Mouse (Mus musculus) left cerebral cortex, postnatal 36 days (tissue): Measurements from ENCODE around the gene Catsper1. TPM values are rescaled to one million over a fixed set of nuclear protein-coding genes. Genes with fewer than 3 reads are reported as not detected.
"Not testable (repeated sequence)": the region's sequence is repeated elsewhere in the genome, so short reads cannot be mapped to it uniquely, and the experiment has no call there.

Experiments used
- DNase-seq, 2 experiments: peaks; one replicate each; pipeline ENCODE4 v3.0.0; 2021 to 2022; ENCODE audit warnings: low spot score in 2 of 2, mixed read lengths in 1 of 2
- intact Hi-C: fragments of 180-260 bp; cut with DNase I; formaldehyde crosslinking; loops from one replicate; pipeline ENCODE4 v1.15.1; 2025
- total RNA-seq, 2 experiments: library from RNA; stranded (reverse); gene quantifications; 2 replicates each; pipeline ENCODE4 v1.2.3; 2021

Gene Catsper1
- total RNA-seq, 2 experiments from 2014 or later, result not detected

- DNase-seq, result peak; percentile 40 to 49
- intact Hi-C loops, result no loop called here
These were observed 13.3 kb downstream of the Catsper1 start for GRCm38 (mm10) chr19:5348526-5349501.

GRCm38 (mm10) chr19:5349502-5349873 is 13.9 kb downstream of the Catsper1 start, which contains the start of gene Cst6:
Gene Cst6, minus strand, starts transcription at chr19:5349574.
- DNase-seq, intact Hi-C loops: not testable (repeated sequence)

DNA sequence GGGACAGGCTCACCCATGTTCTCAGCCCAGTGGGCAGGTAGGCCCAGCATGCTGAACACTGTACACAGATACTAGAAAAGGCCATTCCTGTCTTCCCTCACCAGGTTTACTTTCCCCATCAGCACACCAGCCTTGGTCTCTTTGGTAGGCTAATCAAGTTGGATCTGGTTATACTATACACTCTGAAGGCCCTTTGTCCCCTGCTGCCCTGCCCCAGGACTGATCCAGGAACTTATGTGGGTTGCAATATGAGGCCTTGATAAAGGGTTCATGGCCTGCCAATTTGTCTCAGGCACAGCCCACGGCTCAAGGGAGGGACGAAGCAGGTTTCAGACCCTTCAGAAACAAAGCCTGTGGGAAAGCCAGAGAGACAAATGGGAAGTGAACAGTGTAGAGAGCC is 18.1 kb downstream of the Catsper1 start:
- no peak for DNase-seq
- intact Hi-C loops, result no loop called here

DNA sequence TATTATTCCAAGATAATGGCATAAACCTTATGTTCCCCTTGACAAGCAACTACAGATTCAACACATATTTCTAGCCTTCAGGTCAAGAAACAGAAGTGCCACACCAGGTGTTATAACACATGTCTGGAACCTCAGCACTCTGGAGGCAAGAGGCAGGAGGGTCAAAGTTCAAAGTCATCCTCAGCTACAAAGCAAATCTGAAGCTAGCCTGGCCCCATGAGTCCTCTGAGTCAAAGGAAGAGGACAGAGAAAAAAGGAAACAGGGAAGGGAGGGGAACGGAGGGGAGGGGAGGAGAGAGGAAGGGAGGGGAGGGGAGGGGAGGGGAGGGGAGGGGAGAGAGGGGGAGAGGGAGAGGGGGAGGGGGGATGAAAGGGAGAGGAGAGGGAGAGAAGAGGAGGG is 20.5 kb downstream of the Catsper1 start:
- intact Hi-C loops, result no loop called here
- no peak for DNase-seq

GRCm38 (mm10) chr19:5362186-5362585 is 26.6 kb downstream of the Catsper1 start:
- intact Hi-C loops, result no loop called here
- DNase-seq, result no peak

- intact Hi-C loops, result no loop called here
- no peak for DNase-seq
These were observed 28.6 kb downstream of the Catsper1 start for GRCm38 (mm10) chr19:5364124-5364523.

DNA sequence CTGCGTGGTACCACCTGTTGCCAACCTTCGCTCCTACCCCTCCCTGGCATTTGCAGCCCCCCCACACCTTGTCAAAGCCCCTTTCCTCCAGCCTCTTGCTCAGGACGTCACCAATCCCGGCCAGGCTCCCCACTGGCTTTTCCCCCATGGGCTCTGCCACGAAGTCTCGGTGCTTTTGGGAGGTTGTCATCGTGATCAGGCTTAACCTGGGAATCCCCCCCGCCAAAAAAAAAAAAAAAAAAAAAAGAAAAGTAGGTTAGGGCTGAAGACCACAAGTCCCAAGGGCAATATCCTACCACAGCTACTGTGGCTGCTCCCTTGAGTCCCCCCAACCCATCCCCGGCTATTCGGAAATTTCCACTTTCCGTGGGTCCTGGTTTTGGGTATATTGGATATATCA is 30.2 kb downstream of the Catsper1 start:
- no peak for DNase-seq
- intact Hi-C loops, result loop anchor here (1.0 to 5.0 kb wide), 2 partner anchors 23 to 68 kb away; partner anchors contain the start of genes Gal3st3, Sart1 and Sf3b2

DNA sequence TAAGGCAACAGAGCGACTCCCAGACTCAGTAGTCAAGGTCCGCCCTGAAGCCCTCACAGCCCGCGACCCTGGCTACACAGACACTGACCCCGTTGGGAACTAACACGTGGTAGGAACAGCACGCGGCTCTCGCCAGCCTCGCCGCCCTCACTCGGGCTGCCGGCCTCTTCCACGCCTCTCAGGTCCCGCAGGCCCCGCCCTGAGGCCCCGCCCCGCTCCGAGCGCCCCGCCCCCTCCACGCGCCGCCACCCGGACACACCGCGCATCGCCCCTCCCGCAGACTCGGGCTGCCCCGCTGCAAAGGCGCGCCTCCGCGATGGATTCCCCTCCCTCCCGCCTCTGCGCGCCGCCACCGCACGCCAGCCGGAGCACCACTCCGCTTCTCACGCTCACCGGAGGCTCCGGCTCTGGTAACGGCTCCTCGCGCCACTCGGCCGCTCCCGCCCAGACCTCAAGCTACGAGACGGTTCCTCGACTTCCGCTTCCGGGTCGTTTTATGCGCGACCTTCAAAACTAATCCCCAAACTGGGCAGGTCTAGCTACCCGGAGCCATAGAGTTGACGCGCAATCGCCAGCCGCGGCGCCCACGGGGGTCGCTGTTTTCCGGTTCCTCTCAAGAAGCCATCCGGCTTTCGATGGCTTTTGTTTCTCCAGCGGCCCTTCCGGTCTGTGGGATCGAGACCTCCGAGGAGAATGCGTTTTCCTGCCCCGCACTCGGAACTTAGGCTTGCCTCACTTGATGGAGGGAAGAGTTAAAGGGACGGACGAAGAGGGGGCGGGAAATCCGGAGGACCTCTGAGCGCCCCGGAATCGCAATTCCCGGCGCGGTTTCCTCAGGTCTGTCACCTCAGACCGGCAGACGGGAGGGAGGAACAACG is 30.9 kb downstream of the Catsper1 start, which contains the start of gene Eif1ad:
Gene Eif1ad (plus strand): TSS at position 567 of the 878 bp plus-strand sequence.
- intact Hi-C loops, result loop anchor here (1.0 to 5.0 kb wide), 2 partner anchors 22 to 69 kb away; partner anchors contain the start of genes Gal3st3, Sart1 and Sf3b2
- peak; percentile 97 for DNase-seq

DNA sequence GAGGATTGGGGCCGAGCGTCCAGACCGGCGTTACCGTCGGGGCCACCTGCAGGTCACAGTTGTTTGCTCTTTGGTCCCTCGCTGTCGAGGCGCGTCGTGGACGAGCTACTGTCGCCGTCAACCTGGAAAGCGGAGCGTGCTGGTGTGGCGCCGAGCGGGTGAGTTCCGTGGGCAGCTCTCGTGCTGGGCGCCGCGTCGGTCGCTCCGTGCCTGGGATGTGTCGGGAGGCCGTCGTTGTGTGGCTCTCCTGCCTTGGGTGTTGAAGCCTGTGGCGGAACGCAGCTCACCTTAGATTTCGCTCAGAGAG is 31.5 kb downstream of the Catsper1 start, which contains the start of gene Banf1:
Gene Banf1 (minus strand): TSS at position 116 of the 307 bp plus-strand sequence.
- intact Hi-C loops, result loop anchor here (5.0 kb wide), 1 partner anchor 70 kb away; the partner anchor contains the start of genes Gal3st3 and Sf3b2
- DNase-seq, result no peak

GRCm38 (mm10) chr19:5367455-5367854 is 31.9 kb downstream of the Catsper1 start:
- intact Hi-C loops, result loop anchor here (5.0 kb wide), 1 partner anchor 70 kb away; the partner anchor contains the start of genes Gal3st3 and Sf3b2
- no peak for DNase-seq

GRCm38 (mm10) chr19:5370932-5371331 is 35.4 kb downstream of the Catsper1 start:
- intact Hi-C loops, result no loop called here
- no peak for DNase-seq

DNA sequence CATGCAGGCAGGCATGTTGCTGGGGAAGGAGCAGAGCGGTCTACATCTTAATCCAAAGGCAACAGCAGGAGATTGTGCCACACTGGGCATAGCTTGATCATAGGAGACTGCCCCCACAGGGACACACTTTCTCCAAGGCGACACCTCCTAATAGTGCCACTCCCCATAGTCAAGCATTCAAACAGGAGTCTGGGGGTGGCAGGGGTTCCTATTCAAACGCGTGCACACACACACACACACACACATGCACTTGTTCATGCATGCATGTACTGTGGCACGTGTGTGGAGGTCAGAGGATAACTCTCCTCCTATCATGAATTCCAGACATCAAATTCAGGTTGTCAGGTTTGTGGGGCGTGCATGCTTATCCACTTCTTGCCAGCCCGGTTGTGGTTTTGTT is 37.2 kb downstream of the Catsper1 start:
- intact Hi-C loops, result no loop called here

GRCm38 (mm10) chr19:5374177-5374576 is 38.6 kb downstream of the Catsper1 start:
- DNase-seq, result no peak
- intact Hi-C loops, result no loop called here

More for the DNA sequence above, 37.2 kb downstream of the Catsper1 start:
- DNase-seq, result no peak

DNA sequence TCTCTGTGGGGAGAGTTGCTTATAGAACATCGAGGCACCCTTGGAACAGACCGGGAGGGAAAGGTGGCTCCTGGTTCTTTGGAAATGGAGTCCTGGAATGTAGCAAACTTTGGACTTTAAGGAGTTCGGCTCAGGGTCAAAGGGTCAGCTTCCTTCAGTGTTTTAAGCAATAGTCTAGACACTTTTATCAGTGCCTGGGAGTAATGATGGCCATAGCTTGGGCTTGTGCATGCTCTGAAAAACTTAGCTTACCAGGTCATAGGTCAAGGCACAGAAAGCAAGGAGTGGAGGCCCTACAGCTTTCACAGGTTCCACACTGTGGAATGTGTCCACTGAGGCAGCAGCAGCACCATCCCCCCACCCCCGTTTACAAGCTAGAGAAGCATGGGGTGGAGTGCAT is 39.2 kb downstream of the Catsper1 start:
- intact Hi-C loops, result no loop called here
- DNase-seq, result no peak

DNA sequence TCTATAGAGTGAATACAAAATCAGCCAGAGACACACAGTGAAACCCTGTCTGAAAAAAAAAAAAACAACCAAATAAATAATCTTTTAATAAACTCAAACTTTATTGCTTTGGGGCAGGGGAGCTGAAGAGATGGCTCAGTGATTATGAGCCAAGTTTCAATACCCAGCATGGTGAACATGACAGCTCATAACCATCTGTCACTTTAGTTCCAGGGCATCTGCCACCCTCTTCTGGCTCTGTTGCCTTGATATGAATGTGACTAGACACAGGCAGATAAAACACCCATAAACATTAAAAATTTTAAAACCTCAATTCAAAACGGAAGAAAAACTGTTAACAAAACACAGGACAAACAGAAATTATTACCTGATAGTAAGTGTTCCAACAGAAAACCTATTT is 41.9 kb downstream of the Catsper1 start:
- intact Hi-C loops, result no loop called here
- no peak for DNase-seq

DNA sequence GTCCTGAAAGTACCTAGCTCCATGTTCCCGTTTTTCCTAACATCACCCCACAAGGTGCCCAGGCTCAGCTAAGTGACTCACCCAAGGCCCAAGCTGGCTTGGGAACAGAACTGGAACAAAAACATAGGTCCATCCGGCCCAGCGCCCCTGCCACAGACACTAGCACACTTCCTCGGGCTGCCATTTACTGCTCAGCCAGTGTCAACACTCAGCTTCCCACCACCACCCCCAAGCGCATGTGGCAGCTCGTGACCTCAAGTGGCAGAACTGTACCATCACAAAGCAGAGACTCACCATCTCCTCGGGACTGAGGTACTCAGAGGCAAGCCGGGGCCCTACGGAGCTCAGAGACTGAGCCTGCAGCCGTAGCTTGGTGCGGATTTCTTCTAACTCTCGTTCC is 47.8 kb downstream of the Catsper1 start:
- DNase-seq, result no peak
- intact Hi-C loops, result no loop called here

DNA sequence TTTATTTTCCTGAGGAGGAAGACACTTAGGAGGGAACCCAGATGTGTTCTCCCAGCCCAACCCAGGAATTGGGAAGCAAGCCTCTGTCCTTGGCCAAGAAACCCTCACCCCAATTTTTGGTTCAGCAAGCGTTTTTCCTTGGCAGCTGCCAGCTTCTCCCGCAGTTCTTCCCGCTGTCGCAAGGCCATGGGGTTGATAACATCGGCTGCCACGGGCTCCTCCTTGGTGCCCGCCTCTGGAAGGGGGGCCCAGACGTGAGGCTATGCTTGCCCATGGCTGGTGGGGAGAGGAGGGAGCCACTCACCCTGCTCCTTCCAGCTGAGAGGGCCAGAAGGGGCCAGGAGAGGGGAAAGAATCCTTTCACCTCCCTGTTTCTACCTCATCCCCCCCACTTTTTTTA is 49.2 kb downstream of the Catsper1 start:
- intact Hi-C loops, result no loop called here

DNA sequence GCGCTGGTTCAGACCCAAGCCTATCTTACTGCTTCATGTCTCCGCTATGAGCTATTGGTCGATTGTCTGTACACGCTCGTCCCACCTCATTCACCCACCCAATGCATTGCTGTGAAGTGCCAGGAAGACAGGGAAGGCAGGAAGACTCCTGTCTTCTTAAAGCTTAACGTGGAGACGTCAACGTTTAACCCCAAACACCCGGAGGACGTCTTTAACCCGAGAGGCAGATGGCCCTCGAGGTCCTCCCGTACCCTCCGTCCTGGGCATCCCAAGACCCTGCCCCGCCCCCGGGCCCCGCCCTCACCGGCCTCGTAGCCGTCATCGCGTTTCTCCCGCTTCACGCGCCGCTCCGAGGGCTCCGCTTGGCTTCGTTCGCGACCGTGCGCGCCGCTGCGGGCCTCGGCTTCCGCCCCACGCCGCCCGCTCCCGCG is 52.5 kb downstream of the Catsper1 start:
- intact Hi-C loops, result loop anchor here (1.0 kb wide), 1 partner anchor 22 kb away; the partner anchor contains the start of gene Eif1ad

More for the DNA sequence above, 49.2 kb downstream of the Catsper1 start:
- no peak for DNase-seq

DNA sequence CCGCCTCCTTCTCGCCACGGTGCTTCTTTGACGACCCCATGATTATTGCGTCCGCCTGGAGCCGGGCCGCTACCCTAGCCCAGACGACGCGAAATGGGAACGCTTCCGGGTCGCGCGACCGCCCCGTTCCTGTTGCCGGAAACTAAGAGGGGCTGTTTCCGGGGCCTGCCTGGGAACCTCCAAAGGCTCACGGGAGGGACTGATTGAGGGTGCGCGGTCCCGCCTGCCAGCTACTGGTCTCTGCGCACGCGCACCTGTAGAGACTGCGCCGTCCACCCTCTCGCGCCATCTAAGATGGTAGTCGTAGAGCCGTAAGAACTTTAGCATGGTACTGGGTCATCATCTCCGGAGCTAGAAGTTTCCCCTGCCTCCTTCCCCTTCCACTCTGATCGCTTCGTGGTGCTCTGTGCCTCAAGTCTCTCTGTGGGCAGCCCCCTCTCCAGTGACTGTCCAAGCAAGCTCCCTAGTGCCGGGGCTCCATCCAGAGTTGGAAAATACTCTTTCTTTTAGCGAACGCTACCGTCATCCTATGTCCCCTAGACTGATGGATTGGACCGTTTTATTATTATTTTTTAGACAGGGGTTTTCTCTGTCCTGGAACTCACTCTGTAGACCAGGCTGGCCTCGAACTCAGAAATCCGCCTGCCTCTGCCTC is 53.2 kb downstream of the Catsper1 start, which contains the start of gene Sart1:
Gene Sart1 (minus strand): TSS at position 116 of the 655 bp plus-strand sequence.
- peak; percentile 95 to 96 for DNase-seq
- intact Hi-C loops, result loop anchor here (1.0 kb wide), 1 partner anchor 22 kb away; the partner anchor contains the start of gene Eif1ad

More for the DNA sequence above, 52.5 kb downstream of the Catsper1 start:
- no peak for DNase-seq
